Mouse (Mus musculus) kidney, postnatal 14 days (tissue): Measurements from ENCODE around the gene Surf2.
"Not testable (repeated sequence)": the region's sequence is repeated elsewhere in the genome, so short reads cannot be mapped to it uniquely, and the experiment has no call there.

Source experiments
- DNase-seq: peaks from one replicate; pipeline ENCODE4 v3.0.0; 2022; ENCODE audit warnings: mixed read lengths

Surf2 gene

DNA sequence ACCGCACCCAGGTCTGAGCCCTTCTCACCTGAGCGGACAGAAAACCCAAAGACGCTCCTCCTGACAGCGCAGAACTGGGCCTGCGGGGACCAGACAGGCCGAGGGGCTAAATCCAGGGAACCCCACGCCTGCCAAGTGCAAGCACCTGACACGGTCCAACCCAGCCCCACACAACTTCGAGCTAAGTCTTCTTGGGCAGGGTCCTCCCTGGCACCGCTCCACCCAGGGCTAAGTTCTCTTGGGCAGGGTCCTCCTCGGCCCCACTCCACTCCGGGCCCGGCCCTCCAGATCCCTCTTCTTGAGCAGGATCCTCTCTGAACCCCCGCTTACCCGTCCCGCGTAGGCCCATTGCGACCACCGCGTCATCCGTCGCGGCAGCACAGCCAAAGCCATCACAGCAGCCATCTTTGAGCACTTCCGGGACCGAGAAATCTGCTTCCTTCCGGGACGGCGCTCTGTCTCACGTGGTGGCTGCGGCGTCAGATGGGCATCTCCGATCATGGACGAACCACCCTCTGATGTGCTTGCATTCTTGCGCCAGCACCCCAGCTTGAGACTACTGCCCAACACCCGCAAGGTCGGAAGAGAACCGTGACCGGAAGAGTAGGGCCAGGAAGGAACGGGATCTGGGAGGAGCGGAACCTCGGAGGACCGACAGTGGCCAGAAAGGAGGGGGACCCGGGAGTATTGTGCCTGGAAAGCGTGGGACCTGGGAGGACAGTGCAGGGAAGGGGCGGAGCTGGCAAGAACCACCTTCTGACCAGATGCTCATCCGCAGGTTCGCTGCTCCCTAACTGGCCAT is at the start of gene Surf2, which contains the start of gene Surf1:
TSS of gene Surf2 (plus strand) at position 441 of the 802 bp plus-strand sequence.
TSS of gene Surf1 (minus strand) at position 604 of the 802 bp plus-strand sequence.
- DNase-seq = peak; percentile 86

DNA sequence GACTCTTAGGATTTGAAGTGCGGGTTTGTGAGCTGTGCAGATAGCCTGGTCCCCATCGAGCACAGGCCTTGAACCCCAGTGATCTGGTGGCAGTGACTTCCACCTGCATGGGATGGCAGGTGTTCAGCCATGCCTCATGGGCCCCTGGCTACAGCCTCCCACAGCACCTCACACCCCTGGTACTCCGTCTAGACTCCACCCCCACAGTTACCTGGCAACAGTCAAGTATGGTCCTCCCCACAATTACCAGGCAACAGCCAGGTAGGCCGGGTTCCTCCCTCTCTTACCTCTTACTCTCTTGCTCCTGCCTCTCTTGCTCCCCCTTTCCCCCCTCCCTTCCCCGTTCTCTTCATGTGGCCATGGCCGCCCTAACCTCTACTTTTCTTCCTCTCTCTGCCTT is 45.5 kb upstream of the Surf2 start:
- no peak for DNase-seq

DNA sequence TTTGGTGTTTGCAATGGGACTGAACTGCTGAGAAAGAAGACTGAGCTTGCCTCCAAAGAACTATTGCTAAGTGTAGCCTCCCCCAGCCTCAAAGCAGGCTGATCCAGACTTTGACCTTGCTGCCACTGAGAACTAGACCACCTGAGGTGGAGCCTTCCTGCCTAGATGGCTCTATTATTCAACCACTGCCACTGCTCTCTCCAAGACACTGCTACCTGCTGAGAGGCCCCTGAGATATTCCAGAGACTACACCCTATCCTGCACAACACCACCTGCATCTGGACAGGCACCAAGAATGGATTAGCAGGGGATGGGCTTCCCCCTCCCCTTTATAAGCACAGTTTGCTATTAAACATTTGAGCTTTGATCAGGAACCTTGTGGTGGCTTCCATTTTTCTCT is 37.6 kb upstream of the Surf2 start:
- no peak for DNase-seq

DNA sequence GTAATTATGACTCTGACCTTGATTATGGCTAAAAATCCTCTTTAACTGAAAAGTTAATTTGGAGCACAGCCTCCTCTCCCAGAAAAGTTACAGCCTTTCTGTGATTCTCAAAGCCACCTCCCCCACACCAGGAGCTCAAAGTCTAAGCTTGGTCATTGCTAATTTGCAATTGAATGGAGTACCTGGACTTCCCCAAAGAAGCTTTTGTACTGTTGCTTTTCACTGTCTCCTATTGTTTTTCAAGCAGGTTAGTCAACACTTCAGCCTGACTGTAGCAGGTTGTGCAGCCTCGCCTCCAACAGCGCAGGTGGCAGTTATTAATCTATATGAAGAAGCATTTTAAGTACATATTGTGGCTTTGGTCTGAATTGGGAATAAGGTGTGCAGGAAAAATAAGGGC is 30.6 kb upstream of the Surf2 start:
- not testable (repeated sequence) for DNase-seq

DNA sequence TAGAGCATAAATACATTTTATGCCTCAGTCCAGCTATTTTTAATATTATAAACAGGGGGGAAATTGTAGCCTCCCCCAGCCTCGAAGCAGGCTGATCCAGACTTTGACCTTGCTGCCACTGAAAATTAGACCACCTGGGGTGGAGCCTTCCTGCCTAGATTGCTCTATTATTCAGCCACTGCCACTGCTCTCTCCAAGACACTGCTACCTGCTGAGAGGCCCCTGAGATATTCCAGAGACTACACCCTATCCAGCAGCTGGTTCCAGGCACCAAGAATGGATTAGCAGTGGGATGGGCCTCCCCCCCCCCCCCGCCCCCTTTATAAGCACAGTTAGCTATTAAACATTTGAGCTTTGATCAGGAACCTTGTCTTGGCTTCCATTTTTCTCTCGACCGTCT is 30.0 kb upstream of the Surf2 start:
- not testable (repeated sequence) for DNase-seq

DNA sequence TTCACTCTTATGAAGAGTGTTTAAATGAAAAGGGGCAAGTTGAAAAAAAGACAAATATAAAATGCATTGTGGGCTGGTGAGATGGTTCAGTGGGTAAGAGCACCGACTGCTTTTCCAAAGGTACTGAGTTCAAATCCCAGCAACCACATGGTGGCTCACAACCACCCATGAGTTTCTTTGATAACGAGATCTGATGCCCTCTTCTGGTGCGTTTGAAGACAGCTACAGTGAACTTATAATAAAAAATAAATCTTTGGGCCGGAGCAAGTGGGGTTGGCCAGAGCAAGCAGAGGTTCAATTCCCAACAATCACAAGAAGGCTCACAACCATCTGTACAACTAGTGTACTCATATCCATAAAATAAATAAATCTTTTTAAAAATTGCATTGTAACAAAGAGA is 20.3 kb upstream of the Surf2 start:
- no peak for DNase-seq

DNA sequence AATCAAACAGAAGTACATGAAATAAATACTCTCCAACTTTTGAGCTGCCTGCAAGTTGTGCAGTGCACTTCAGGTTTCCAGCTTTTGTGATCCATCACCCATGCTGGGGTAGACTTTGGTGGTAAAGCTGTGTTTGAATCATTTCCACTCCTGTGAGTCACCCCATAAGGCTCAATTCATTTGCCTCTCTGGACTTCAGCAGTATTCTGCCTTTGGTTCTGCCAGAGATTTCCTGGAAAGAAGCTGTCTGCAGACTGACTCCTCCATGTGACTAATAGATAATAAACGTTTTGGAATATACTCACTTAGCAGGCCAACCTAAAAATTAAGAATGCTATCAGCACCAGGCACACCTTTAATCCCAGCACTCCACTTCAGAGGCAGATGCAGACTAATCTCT is 15.4 kb upstream of the Surf2 start:
- no peak for DNase-seq

DNA sequence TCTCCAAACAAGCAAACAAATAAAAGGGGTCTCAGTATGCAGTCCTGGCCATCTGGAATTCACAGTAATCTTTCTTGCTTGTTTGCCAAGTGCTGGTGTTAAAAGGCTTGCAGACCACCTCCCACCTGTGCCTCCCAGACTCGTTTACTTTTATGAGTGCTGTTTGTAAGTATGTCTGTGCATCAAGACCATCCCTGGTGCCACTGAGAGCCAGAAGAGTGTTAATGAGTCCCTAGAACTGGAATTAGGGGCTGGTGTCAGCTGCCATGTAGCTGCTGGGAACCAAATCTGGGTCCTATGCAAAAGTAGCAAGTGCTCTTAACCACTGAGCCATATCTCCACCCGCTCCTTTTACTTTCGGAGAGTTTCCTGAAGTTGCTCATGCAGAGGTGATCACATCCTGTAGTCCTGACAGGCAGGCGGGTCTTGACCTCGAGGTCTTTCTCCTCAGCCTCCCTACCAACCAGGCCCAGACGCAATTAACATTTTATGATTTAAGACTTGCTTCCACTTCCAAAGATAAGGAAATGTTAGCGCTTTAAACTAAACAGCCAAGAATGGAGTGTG is 14.2 kb upstream of the Surf2 start:
- no peak for DNase-seq

DNA sequence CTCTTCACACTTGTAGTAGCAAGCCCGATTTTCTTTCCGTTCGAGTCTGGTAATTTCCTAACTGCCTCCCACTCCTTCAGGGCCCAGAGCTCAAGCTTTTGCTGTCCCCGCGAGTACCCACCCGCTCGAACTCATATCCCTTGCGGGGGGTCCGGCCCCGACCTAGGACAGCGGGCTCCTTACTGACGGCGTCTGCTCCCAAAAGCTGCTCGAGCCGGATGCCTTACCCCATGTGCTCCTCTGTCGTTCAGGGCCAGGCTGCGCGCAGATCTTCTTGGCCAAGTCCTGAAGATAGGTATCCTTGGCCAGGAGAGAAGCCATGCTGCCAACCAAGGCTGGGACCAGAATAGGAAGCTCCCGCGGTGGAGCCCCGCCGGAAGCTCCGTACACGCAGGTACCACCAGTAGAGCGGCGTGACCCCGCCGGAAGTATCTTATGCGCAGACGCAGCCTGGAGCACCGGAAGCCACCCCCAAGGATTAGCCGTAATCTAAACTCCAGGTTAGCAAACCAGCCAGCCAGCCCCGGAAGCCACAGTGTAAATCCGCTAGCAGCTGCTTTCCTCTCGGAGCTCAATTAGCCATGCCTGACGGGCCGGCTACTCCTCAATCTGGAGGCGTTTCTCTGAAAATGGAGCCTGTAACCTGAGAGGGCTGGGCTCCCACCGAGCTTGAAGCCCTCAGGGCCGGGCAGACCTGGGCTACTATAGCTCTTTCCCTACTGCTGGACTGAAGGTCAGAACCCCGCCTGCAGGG is 13.5 kb upstream of the Surf2 start, which contains the start of gene Surf6:
TSS of gene Surf6 (minus strand) at position 413 of the 754 bp plus-strand sequence.
- peak; percentile 97 for DNase-seq

DNA sequence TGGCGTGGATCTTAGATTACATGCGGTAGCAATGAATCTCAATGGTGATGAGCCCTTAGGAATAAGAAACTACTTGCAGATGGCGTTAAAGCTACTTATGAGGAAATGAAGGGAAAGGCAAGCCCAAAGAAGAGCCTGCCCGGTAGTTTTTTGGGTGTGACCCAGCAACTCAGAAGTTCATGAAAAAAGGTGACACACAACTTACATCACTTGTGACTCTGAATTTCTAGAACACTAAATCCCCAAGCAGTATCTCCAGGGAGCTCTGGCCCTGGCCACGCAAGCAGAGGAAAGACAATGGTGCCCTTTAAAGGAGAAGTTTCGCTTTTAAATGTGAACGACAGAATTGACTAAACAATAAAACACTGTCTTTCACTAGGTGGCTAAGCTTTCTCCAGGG is 12.9 kb upstream of the Surf2 start:
- DNase-seq = no peak

DNA sequence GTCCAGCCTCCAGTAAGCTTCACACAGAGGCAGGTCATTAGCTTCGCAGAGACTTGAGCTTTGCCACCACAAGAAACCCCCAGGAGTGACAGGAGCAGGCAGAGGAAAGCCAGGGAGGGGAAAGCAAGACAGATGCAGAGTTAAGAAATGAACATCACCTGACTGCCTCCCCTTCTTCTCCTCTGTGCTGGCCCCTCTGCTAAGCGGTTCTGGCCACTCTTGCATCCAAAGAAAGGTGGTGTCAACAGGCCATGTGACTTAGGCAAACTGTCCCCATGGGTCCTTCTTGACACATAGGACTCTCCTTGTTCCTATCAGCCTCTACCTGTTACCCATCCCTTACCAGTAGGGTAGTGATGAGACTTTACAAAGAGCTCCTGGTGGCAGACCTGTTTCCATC is 10.2 kb upstream of the Surf2 start:
- no peak for DNase-seq

DNA sequence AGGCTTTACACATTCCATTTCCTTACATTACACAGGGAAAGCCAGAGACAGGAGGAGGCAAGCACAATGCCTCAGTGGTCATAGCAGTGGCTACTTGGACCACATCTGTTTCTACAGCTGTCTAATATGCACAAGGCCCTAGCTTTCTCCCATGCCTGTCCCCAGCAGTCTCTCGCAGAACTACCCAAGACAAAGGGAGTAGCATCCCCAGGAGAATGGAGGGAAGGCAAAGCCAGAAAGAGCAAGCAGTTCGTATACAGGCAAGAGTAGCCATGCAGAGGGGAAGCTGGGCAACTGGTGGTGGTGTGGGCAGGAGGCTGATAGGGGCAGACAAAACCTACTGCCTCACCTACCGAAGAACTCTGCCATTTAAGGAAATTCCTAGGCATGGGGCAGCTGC is 9.7 kb upstream of the Surf2 start:
- DNase-seq = no peak

DNA sequence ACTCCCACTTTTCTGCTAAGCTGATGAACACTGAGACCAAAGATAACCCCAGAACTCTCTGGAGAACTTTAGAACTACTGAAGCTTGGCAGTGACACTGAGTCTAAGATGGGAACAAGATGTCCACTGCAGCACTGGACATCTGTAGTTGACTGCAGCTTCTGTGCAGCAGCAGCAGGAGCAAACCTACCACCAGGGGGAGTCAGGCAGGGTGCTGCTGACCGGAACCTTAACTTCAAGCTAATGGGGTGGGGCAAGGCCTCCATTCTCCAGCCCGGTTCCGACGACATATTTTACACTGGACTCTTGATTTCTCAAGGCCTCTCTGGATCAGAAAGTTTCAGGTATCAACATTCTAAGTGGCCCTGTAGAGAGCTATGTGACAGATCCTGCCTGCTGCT is 9.1 kb upstream of the Surf2 start:
- DNase-seq = peak; percentile 64

DNA sequence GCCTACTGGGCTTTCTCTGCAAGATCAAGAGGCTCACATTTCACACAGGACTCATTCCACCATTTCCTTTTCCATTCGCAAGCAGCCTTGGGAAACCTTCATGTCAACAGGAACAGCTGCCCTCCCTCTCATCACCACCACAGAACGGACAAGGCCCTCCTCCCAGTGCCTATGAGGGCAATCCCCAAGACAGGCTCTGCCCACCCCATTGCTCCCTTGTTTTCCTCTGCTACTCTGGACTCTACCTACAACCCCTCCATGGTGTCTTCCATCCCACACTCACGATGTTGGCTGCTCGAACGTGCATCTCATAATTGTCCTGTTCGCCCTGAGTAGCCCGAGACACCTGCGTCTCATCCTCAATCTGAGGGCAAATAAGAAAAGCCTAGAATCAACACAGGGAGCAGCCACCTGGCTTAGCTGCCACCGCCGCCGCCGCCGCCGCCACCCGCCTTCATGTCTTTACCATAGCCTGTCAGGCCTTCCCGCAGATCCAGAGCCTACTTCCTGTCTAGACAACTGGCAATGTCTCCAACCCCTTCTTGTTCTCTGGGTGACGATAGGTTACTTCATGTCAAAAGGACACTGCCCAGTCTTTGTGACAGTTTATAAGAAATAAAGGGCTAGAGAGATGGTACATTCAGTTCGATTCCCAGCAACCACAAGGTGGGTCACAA is 7.3 kb upstream of the Surf2 start:
- no peak for DNase-seq

DNA sequence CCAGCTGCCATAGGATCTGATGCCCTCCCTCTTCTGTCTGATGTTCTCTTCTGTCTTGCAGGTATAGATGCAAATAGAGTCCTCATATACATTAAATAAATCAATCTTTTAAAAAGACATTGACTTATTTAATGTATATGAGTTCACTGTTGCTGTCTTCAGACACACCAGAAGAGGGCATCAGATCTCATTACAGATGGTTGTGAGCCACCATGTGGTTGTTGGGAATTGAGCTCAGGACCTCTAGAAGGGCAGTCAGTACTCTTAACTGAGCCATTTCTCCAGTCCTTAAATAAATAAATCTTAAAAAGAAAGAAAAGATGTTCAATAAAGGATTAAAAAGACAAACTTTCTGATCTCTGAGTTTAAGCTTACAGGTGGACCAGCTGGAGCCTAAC is 6.8 kb upstream of the Surf2 start:
- no peak for DNase-seq

DNA sequence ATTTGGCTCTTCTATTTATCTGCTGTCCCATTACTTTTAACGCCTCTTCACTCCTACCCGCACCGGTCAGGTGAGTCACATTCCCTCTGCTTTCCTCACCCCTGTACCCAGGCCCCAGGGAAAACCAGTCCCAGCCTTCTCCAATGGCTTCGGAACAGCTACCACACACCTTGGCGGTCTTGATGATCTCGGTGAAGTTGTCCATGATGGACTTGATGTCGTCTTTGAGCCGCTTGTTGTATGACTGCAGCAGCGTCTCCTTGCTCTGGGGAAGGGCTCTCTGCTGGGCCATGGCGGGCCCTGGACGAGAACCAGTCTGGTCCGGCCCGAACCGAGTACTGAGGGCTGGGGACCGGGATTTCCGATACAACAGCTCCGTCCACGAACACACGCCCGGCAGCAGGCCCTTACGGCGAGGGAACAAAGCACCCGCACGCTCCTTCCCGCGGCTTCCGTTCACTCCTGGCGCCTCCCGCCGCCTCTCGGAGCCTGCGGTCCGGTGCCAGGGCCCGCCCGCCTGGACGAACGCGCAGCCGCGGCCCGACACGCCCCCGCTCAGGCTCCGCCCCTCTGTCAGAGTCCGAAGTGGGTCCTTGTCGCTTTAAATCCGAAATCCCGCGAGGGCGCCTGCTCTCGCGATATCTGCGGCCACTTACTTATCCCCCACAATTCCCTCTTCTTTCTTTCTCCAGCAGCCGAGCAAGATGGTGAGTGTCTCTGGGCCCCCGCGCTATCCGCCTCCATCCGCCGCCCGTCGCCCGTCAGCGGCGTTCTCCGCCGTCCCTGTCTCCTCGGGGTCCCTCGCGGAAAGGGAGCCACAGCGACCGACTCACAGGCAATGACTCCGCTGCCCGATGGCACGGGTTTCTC is 5.8 kb upstream of the Surf2 start, which contains the start of the genes Med22 and Rpl7a:
TSS of gene Med22 (minus strand) at position 554 of the 870 bp plus-strand sequence.
TSS of gene Rpl7a (plus strand) at position 641 of the 870 bp plus-strand sequence.
- DNase-seq = peak; percentile 100

DNA sequence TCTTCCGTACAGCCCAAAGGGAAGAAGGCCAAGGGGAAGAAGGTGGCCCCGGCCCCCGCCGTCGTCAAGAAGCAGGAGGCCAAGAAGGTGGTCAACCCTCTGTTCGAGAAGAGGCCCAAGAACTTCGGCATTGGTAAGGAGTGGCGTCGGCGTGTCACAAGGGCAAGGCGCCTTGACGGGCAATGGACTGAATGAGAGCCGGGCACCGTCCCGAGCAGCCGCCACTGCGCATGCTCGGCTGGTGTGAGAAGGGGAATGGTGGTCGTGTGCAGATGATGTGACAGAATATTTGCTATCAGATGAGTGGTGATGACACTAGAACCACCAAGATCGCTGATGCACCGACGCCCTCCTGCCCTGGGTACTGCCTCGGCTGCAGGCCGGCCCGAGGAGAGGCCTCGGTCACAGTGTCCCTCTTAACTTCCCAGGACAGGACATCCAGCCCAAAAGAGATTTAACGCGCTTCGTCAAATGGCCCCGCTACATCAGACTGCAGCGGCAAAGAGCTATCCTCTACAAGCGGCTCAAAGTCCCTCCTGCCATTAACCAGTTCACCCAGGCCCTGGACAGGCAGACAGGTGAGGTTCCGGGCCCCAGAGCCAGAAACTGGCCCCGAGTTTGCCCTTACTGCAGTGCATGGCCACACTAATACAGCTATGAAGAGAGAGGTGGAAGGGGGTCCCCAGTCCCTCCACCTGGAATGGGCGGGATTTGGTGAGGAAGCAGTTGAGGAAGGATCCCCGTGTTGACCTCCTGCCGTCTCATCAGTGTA is 5.0 kb upstream of the Surf2 start:
- no peak for DNase-seq

DNA sequence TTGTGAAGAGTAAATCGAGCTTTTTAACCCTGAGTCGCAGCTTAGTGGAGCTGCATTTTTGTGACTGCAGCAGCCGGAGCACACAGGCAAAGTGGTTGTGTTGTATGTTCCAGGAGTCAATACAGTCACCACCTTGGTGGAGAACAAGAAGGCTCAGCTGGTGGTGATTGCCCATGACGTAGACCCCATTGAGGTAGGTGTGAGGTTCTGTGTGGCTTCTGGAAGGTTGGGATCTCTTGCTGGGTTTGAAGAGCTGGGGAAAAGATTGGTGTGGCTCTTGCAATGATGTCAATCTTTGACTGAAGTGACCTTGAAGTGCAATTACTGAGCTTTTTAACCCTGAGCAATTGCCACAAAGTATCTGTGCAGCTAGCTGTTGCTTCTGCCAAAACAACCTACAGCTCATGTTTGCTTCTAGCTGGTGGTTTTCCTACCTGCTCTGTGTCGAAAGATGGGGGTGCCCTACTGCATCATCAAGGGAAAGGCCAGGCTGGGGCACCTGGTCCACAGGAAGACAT is 3.9 kb upstream of the Surf2 start:
- no peak for DNase-seq

DNA sequence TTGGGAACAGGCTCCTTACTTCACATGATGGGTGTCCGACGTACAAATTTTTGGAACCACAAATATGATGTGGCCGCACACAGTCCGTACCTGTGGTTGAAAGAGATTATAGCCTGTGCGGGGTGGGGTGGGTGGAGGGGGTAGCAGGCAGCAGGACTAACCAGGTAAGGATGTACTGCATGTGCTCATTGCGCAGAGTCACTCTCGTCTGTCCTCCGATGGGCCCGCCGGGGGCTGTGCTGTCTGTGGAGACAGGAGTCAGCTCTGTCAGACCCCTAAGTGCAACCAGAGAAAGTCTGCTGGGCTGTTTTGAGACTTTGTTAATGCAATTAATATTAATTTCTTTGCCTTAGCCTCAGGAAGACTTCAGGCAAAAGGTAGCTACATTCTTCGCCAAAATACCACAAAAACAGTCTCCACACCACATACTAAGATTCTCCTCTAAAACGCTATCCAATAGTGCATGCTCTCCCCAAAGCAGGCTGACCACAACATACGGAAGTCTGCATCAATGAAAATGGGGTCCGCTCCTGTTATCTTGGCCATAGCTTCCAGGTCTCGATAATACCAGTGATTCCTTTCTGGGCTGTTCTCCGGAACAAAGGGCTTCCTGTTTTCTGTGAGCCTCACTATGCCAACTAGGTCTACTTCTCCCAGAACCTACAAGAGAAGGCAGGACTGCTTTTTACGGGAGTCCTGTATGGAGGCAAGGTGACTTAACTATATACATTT is 2.6 kb upstream of the Surf2 start:
- no peak for DNase-seq
